Mouse (Mus musculus): ENCODE measurements around the gene Fez1. TPM values are rescaled to one million over a fixed set of nuclear protein-coding genes. Genes with fewer than 3 reads are reported as not detected.

The Fez1 gene
- polyA plus RNA-seq, 1 experiment from 2014 or later: 2.5 TPM

- ATAC-seq (no peak), DNase-seq (ENCODE audit: low spot score) (no peak)
- Histone ChIP-seq H3K27me3 (replicated peaks; ENCODE audit: insufficient read depth, low read length) (no peaks in the 10 kb centered on the region), H3K36me3 (ENCODE audit: insufficient read depth, low read length) (no peaks in the 10 kb centered on the region), H3K4me3 (ENCODE audit: low read depth, low read length) (no peak overlapping the region), H3K9ac (replicated peaks; ENCODE audit: low read depth) (no peak overlapping the region), H3K4me2 (replicated peaks; ENCODE audit: low read depth, low read length) (no peak overlapping the region), H3K9me3 (ENCODE audit: low read length) (no peaks in the 10 kb centered on the region), H3K27ac (ENCODE audit: low read length) (no peak overlapping the region), H3K4me1 (ENCODE audit: insufficient read depth, low read depth, low read length) (no peaks in the 10 kb centered on the region)
- no peak for TF ChIP-seq CTCF (IDR thresholded peaks at IDR 0.05)
- TF ChIP-seq EP300 (IDR thresholded peaks at IDR 0.05): no peak
- WGBS: 76% methylated on average over 5 of the region's 5 CpGs
Observed at GRCm38 (mm10) chr9:36881615-36882014, 60.0 kb downstream of the Fez1 start.

- Histone ChIP-seq H3K27me3 (replicated peaks; ENCODE audit: insufficient read depth, low read length) (no peaks in the 10 kb centered on the region), H3K27ac (ENCODE audit: low read length) (no peak overlapping the region), H3K4me1 (ENCODE audit: insufficient read depth, low read depth, low read length) (no peaks in the 10 kb centered on the region), H3K36me3 (ENCODE audit: insufficient read depth, low read length) (no peaks in the 10 kb centered on the region), H3K9me3 (ENCODE audit: low read length) (no peaks in the 10 kb centered on the region), H3K4me3 (ENCODE audit: low read depth, low read length) (no peak overlapping the region), H3K9ac (replicated peaks; ENCODE audit: low read depth) (no peak overlapping the region), H3K4me2 (replicated peaks; ENCODE audit: low read depth, low read length) (no peak overlapping the region)
- no peak for TF ChIP-seq EP300 (IDR thresholded peaks at IDR 0.05)
- TF ChIP-seq CTCF (IDR thresholded peaks at IDR 0.05): no peak
- ATAC-seq: no peak
- WGBS: 40% methylated on average over 8 of the region's 8 CpGs
- DNase-seq (ENCODE audit: low spot score): no peak
Observed at GRCm38 (mm10) chr9:36882034-36882745, 60.5 kb downstream of the Fez1 start.

- H3K4me2 ChIP-seq (replicated peaks; ENCODE audit: low read depth, low read length): no peak overlapping the region
- H3K4me3 ChIP-seq (ENCODE audit: low read depth, low read length): no peak overlapping the region
- H3K4me1 ChIP-seq (ENCODE audit: insufficient read depth, low read depth, low read length): no peaks in the 10 kb centered on the region
- H3K27me3 ChIP-seq (replicated peaks; ENCODE audit: insufficient read depth, low read length): no peaks in the 10 kb centered on the region
- no peaks in the 10 kb centered on the region for H3K36me3 ChIP-seq (ENCODE audit: insufficient read depth, low read length)
- WGBS: 43% methylated on average over 3 of the region's 3 CpGs
- DNase-seq (ENCODE audit: low spot score): no peak
- no peaks in the 10 kb centered on the region for H3K9me3 ChIP-seq (ENCODE audit: low read length)
- no peak for TF ChIP-seq EP300 (IDR thresholded peaks at IDR 0.05)
- TF ChIP-seq CTCF (IDR thresholded peaks at IDR 0.05): no peak
- no peak for ATAC-seq
- no peak overlapping the region for H3K27ac ChIP-seq (ENCODE audit: low read length)
- H3K9ac ChIP-seq (replicated peaks; ENCODE audit: low read depth): no peak overlapping the region
Observed at GRCm38 (mm10) chr9:36883569-36883968, 61.9 kb downstream of the Fez1 start.

GRCm38 (mm10) chr9:36885237-36885636 is 63.6 kb downstream of the Fez1 start:
- DNase-seq (ENCODE audit: low spot score) (peak; percentile 7), ATAC-seq (no peak)
- Histone ChIP-seq H3K9ac (replicated peaks; ENCODE audit: low read depth) (no peak overlapping the region), H3K27me3 (replicated peaks; ENCODE audit: insufficient read depth, low read length) (no peaks in the 10 kb centered on the region), H3K36me3 (ENCODE audit: insufficient read depth, low read length) (no peaks in the 10 kb centered on the region), H3K4me3 (ENCODE audit: low read depth, low read length) (no peak overlapping the region), H3K27ac (ENCODE audit: low read length) (no peak overlapping the region), H3K9me3 (ENCODE audit: low read length) (no peaks in the 10 kb centered on the region), H3K4me2 (replicated peaks; ENCODE audit: low read depth, low read length) (no peak overlapping the region), H3K4me1 (ENCODE audit: insufficient read depth, low read depth, low read length) (no peaks in the 10 kb centered on the region)
- peak; percentile 58 for TF ChIP-seq CTCF (IDR thresholded peaks at IDR 0.05)
- no peak for TF ChIP-seq EP300 (IDR thresholded peaks at IDR 0.05)
- WGBS: 50% methylated on average over 3 of the region's 3 CpGs

- Histone ChIP-seq H3K9ac (replicated peaks; ENCODE audit: low read depth) (no peak overlapping the region), H3K4me1 (ENCODE audit: insufficient read depth, low read depth, low read length) (no peaks in the 10 kb centered on the region), H3K36me3 (ENCODE audit: insufficient read depth, low read length) (no peaks in the 10 kb centered on the region), H3K9me3 (ENCODE audit: low read length) (no peaks in the 10 kb centered on the region), H3K4me3 (ENCODE audit: low read depth, low read length) (no peak overlapping the region), H3K27me3 (replicated peaks; ENCODE audit: insufficient read depth, low read length) (no peaks in the 10 kb centered on the region), H3K27ac (ENCODE audit: low read length) (no peak overlapping the region), H3K4me2 (replicated peaks; ENCODE audit: low read depth, low read length) (no peak overlapping the region)
- WGBS: 20% methylated on average over 4 of the region's 4 CpGs
- TF ChIP-seq CTCF (IDR thresholded peaks at IDR 0.05) (peak; percentile 78), EP300 (IDR thresholded peaks at IDR 0.05) (no peak)
- DNase-seq (ENCODE audit: low spot score) (peak; percentile 26), ATAC-seq (no peak)
Observed at GRCm38 (mm10) chr9:36890552-36890951, 68.9 kb downstream of the Fez1 start.

DNA sequence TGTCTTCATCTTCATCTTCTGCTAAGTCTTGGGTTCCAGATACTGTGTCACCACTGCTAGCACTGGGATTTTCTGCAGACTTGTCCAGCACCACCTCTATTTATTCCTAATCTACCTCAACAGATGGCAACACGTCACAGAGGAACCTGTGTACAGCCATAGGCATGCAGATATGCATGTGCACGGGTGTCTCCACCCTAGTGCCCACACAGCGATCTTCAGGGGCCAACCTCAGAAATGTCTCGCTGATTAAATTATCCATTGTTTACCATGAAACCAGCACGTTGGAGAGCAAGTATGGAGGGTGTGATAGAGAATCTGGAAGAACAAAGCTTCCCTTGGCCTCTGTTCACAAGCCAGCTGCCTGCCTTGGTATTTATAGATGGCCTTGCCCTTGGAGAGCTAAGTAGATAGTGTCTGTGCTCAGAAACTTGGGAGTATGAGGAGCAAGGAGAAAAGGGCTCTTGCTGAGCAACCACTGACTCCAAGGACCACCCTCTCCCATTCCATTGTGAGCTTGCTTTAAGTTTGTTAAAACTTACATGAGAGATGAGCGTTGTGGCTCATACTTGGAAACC is 71.8 kb downstream of the Fez1 start:
- H3K4me2 ChIP-seq (replicated peaks; ENCODE audit: low read depth, low read length): no peak overlapping the region
- no peaks in the 10 kb centered on the region for H3K9me3 ChIP-seq (ENCODE audit: low read length)
- no peak overlapping the region for H3K4me3 ChIP-seq (ENCODE audit: low read depth, low read length)
- no peak overlapping the region for H3K27ac ChIP-seq (ENCODE audit: low read length)
- H3K36me3 ChIP-seq (ENCODE audit: insufficient read depth, low read length): no peaks in the 10 kb centered on the region
- ATAC-seq (no peak), DNase-seq (ENCODE audit: low spot score) (no peak)
- no peaks in the 10 kb centered on the region for H3K4me1 ChIP-seq (ENCODE audit: insufficient read depth, low read depth, low read length)
- WGBS: 71% methylated on average over 6 of the region's 6 CpGs
- no peaks in the 10 kb centered on the region for H3K27me3 ChIP-seq (replicated peaks; ENCODE audit: insufficient read depth, low read length)
- no peak overlapping the region for H3K9ac ChIP-seq (replicated peaks; ENCODE audit: low read depth)
- TF ChIP-seq EP300 (IDR thresholded peaks at IDR 0.05) (no peak), CTCF (IDR thresholded peaks at IDR 0.05) (no peak)

Measured in lung, postnatal 0 days (tissue).